Mouse (Mus musculus) left cerebral cortex, adult 2 months (tissue): Measurements from ENCODE around the gene Lmntd1. TPM values are rescaled to one million over a fixed set of nuclear protein-coding genes. Genes with fewer than 3 reads are reported as not detected.
A peak's percentile ranks its signal among the peaks of the same experiment; 100 is the strongest.
"Not testable (repeated sequence)": the region's sequence is repeated elsewhere in the genome, so short reads cannot be mapped to it uniquely, and the experiment has no call there.

Source experiments
- DNase-seq, 2 experiments: peaks; one replicate each; pipeline ENCODE4 v3.0.0; 2021 to 2022; ENCODE audit warnings: low spot score in 2 of 2, mixed read lengths in 1 of 2; ENCODE audit errors: extremely low spot score in 1 of 2
- H3K27ac ChIP-seq: fragments of 200-600 bp; 2 replicates; pipeline ENCODE4 v1.8.1; 2022
- H3K4me3 ChIP-seq: fragments of 200-600 bp; 2 replicates; pipeline ENCODE4 v1.8.1; 2022
- CTCF ChIP-seq: fragments of 200-600 bp; IDR thresholded peaks from 2 replicates; pipeline ENCODE4 v1.8.1; 2022; ENCODE audit warnings: antibody characterized with exemption, mild to moderate bottlenecking, moderate library complexity
- intact Hi-C: fragments of 180-260 bp; cut with DNase I; formaldehyde crosslinking; loops from one replicate; pipeline ENCODE4 v1.15.1; 2025
- total RNA-seq, 2 experiments: library from RNA; stranded (reverse); gene quantifications; 2 replicates each; pipeline ENCODE4 v1.2.3; 2021

The Lmntd1 gene
- total RNA-seq, 2 experiments from 2014 or later, result 1.8 to 2.0 TPM

DNA sequence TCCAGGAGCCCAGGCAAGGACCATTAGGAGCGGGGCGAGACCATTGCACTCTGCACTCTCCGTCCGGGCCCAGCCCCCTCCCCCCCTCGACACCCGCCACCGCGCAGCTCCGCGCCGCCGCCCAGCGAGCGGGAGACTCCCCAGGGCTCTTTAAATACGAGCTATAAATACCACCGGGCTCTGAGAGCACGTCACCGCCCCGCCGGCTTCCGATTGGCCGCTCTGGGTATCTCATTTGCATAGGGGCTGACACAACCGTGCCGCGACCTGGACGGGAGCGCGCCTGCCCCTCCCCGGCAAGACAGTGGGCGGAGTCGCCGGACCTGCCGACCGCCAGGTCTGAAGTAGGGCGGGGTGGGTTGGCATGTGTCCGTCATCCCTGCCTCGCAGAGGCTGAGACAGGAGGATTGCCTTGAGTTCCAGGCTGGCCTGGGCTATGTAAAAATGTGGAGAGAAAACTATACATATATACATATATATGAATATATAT, 273.4 kb downstream of the Lmntd1 start:
- Histone ChIP-seq H3K27ac (peak overlapping the region; percentile 92), H3K4me3 (peak overlapping the region; percentile 59)
- no peak for TF ChIP-seq CTCF
- intact Hi-C loops, result loop anchor here (1.0 to 5.0 kb wide), 3 partner anchors 129 to 252 kb away; partner anchors contain the start of genes Casc1 and Etfrf1
- peak; percentile 90 to 91 for DNase-seq

DNA sequence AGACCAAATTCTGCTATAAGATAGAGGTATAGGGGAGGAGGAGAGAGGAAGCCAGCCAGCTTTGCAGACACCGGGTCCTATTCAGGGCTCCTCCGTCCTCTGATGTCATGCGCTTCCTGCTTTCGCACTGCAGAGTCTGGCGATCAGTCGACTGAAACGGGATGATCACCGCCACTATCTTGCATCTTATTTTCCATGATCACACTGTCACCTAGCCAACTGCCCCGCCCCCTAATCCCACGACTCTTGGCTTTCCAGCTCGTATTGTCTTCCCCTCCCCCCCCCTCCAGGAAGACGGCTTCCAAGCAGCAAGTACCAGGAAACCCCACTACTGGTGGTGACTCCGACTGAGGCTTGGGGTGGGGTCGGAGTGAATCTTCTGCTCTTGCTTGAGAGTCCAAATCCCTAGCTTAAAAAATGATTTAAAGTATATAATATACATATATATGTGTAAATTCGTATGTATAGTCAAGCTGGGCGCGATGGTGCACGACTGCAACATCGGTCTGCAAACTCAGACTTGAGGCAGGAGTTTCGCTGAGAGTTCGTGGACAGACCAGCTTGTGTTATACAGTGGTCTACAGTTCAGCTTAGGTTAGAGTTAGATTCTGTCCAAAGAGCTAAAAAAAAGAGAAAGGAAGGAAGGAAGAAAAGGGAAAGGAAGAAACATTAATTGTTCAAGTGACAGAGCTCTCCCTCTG, 274.0 kb downstream of the Lmntd1 start:
- peak; percentile 32 to 42 for DNase-seq
- intact Hi-C loops, result loop anchor here (2.0 to 5.0 kb wide), 2 partner anchors 163 to 251 kb away; no protein-coding TSS in a partner anchor
- Histone ChIP-seq H3K27ac (peak overlapping the region; percentile 92), H3K4me3 (peak overlapping the region; percentile 59)
- TF ChIP-seq CTCF, result no peak

DNA sequence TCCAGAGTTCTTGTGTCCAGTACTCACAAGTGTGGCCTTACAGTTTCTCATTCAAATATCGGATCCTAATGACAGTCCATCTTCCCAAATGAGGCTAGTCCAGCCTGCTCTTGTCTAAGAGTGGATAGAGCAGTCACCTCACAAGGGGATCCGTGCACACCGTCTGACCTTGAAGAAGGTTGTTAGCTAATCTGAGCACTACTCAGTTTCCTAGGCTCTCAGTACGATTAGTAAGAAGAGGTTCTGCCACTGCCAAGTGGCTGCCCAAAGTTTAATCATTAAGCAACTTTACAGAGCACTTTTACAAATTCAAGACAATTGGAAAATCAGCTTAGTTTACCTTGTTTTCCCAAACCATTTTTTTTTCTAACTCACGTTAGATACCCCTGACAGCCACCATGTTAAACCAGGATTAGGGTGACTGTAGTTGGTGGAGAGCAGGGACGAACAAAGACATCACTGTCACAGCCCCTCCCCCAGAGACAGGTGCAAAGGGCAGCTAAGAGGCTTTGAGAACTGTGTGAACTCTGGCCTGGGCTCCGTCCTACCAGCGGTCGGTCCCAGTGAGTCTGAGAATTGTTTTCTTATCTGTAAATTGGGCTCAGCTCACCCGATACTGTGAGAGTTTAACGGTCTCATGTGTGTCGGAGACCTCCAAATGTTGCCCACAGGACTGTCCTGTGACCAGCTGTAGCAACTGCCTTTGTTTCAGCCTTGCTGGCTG, 275.4 kb downstream of the Lmntd1 start:
- H3K4me3 ChIP-seq, result no peak overlapping the region
- no peak overlapping the region for H3K27ac ChIP-seq
- intact Hi-C loops, result no loop called here
- DNase-seq, result no peak
- TF ChIP-seq CTCF, result no peak

DNA sequence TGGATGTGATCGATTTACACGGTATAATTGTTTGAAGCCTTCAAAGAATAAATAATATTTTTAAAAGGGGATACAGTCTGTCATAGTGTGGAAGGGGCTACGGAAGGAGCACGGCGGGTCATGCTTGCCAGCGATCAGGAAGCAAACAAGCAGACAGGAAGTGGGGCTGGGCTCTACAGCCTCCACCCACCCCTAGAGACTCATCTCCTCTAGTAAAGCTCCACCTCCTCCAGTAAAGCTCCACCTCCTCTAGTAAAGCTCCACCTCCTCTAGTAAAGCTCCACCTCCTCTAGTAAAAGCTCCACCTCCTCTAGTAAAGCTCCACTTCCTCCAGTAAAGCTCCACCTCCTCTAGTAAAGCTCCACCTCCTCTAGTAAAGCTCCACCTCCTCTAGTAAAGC, 276.6 kb downstream of the Lmntd1 start:
- H3K4me3 ChIP-seq, DNase-seq, H3K27ac ChIP-seq: not testable (repeated sequence)
- intact Hi-C loops, result loop anchor here (2.0 kb wide), 1 partner anchor 23 kb away; no protein-coding TSS in a partner anchor

DNA sequence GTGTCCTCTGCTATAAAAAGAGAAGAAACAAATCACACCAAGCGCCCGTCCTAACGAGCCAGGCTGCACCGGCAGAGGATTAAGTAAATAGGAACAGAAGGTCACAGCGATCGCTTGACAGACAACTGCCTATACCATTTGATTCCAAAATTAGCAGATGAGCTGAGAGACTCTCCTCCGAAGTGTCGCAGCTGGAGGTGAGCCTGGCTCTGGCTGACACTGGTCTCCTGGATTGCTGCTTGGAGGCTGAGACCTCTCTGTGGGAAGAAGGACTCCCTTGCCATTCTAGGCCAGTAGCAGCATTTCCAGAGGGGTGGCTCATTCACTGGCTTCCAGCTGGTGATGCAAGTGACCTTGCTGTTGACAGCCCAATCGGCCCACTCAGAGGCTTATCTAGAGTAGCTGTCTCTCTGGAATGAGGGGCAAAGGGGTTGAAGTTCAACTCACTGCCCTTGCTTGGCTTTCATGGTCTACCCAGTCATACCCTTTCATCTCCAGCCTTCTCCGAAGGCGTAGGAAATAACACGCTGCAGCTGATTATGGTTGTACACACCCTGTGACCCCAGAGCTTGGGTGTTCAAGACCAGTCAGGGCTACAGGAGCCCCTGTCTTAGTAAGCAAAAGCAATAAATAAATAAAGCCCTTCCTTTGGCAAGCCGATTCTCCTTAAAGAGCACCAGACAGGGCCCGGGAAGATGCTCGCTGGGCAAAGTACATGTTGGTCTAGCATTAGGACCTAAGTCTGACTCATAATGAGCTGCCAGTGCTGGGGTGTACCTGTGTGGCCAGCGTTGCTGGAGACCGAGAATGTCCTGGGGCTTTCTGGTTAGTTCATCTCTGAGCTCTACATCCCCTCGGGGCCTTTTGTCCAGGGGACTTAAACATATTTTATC, 278.0 kb downstream of the Lmntd1 start:
- no peak for DNase-seq
- no peak for TF ChIP-seq CTCF
- no peak overlapping the region for H3K4me3 ChIP-seq
- no peak overlapping the region for H3K27ac ChIP-seq
- intact Hi-C loops, result loop anchor here (2.0 kb wide), 1 partner anchor 21 kb away; no protein-coding TSS in a partner anchor

DNA sequence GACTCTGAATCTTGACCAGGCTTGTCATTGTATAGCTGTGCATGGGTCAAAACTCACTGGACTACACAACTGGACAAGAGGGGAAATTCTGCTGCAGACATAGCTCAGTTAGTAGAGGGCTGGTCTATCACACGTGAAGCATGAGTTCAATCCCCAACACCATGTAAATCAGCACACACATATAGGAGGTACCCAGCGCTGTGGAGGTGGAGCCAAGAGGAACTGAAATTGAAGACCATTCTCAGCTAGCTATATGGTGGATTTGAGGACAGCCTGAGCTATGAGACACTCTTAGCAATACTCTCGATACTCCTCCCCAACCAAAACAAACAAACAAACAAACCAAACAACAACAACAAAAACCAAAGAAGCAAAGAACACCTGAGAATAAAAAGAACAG, 279.9 kb downstream of the Lmntd1 start:
- intact Hi-C loops, result no loop called here
- H3K4me3 ChIP-seq, result no peak overlapping the region
- TF ChIP-seq CTCF, result no peak
- H3K27ac ChIP-seq, result no peak overlapping the region
- no peak for DNase-seq

DNA sequence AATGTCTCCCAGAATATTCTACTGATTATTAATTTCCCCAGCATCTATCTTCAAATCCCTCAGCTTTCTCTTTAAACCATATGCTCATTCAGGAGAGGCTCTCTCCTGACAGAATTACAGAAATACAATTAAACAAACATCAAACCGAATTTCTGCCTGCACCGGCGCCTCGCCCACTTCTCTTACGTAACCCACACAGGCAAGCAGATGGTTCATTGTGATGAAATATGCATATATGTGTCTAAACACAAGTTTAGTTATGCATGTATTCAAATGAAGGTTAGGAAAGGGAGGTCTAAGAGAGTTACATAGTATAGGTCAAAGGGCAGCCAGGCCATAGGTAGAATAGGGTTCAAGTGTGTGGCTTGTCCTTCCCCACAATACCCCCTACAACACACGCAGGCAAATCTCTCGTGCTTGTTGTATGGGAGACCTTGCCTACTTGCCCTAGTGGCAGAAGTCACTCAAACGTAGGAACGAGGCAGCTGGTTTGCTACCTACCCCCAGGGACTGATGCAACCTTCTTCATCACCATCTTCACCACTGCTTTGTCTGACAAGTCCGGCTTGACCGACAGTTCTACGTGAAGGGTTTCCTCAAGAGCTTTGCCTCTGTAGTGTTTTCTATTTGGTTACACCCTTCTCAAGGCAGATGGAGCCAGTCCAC, 287.8 kb downstream of the Lmntd1 start:
- H3K4me3 ChIP-seq, result no peak overlapping the region
- H3K27ac ChIP-seq, result peak overlapping the region; percentile 75
- peak; percentile 49 to 65 for DNase-seq
- TF ChIP-seq CTCF, result no peak
- intact Hi-C loops, result no loop called here

DNA sequence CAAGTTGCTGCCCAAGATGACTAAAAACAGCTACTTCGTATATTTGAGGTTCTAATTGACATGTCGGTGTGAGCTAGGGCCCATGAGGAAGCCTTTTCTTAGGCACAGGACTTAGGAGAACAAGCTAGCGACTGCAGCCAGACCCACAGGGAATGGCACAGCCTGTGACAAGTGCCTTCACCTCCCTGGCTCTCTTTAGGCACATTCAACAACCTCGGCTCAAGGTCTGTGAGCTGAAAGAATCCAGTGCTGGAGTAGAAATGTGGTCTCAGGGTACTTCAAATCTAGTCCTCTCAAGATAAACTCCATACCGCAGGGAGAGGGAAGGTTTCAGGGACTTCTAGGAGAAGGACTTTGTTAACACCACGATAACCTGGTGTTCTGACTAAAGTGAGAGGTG, 289.0 kb downstream of the Lmntd1 start:
- Histone ChIP-seq H3K27ac (peak overlapping the region; percentile 75), H3K4me3 (no peak overlapping the region)
- intact Hi-C loops, result no loop called here
- no peak for DNase-seq
- no peak for TF ChIP-seq CTCF

DNA sequence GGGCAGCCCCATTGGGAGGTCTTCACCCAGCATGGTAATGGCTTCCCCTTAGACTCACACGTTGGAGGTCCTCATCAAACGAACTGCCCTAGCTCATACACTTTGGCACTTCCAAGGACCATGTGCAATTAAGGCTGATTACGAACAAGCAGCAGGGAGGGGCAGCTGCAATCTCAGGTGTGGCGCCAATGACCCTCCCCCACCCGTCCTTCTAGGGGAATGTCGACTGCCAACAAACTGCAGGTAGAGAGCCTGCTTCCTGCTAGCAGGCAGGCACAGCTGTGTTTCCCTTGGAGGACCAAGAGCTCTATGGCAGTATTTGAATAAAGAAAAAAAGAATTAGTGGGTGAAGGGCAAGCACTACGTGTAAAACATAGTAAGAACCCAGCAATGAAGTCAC, 289.6 kb downstream of the Lmntd1 start:
- no peak for DNase-seq
- no peak overlapping the region for H3K27ac ChIP-seq
- intact Hi-C loops, result no loop called here
- no peak overlapping the region for H3K4me3 ChIP-seq
- no peak for TF ChIP-seq CTCF

DNA sequence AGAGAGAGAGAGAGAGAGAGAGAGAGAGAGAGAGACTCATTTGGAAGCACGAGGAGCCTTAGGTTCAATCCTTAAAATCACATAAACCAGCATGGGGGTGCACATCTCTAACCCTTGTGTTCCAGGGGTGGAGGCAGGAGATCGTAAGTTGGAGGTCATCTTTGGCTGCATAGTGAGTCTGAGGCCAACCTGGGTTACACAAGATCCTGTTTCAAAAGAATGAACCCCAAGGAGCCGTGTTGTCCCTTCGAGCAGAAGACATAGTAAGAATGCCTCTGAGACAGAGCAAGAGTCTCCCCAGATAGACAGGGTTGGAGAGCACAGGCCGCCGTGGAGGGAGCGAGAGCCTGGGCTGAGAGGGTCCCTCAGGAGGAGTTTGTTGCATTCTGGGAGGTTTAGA, 291.9 kb downstream of the Lmntd1 start:
- no peak overlapping the region for H3K27ac ChIP-seq
- no peak for DNase-seq
- no peak for TF ChIP-seq CTCF
- no peak overlapping the region for H3K4me3 ChIP-seq
- intact Hi-C loops, result no loop called here

DNA sequence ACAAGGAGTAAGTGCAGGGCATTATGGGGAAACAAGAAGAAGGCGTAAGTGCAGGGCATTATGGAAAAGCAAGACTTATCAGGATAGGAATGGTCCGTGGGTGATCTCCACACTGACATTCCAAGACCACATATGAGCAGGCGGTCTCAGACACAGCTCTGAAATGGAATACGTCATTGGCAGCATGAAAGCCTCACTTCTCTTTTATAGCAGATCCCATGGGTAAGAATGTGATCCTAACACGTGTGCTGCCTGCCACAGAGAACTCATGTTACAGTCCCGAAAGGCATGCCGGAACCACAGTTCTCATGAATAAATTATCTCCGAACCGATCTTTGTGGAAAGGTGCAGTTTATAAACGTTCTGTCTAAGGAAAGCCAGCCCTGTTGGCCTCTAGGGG, 294.0 kb downstream of the Lmntd1 start:
- TF ChIP-seq CTCF, result no peak
- no peak for DNase-seq
- intact Hi-C loops, result no loop called here
- no peak overlapping the region for H3K4me3 ChIP-seq
- H3K27ac ChIP-seq, result no peak overlapping the region

Other genes with a start within 250 kb of the Lmntd1 start
- gene Tuba3b, start 1.4 kb upstream of the Lmntd1 start, total RNA-seq, result not detected
- gene Rassf8, start 132.4 kb upstream of the Lmntd1 start, total RNA-seq, result 10 to 100 TPM; 19.3 to 19.5 TPM